Mouse (Mus musculus) liver, embryonic 14.5 days (tissue): ENCODE results near the gene Ttpal. TPM values are rescaled to one million over a fixed set of nuclear protein-coding genes. Genes with fewer than 3 reads are reported as not detected.

Experiments
- ATAC-seq: fragments of 200-750 bp; cut with Nextera tagmentation; 2 replicates; pipeline ENCODE4 v1.8.0; 2017; ENCODE audit warnings: moderate number of reproducible peaks, mild to moderate bottlenecking, moderate library complexity; ENCODE audit not compliant: insufficient read depth
- DNase-seq, 3 experiments: peaks; one replicate each; pipeline ENCODE4 v3.0.0-alpha.2; 2012 to 2013; ENCODE audit warnings: low read depth in 3 of 3, low spot score in 3 of 3
- H3K27ac ChIP-seq: fragments of 300-500 bp; sonication (generic); 2 replicates; pipeline ENCODE4 v1.5.1; 2014; ENCODE audit warnings: moderate library complexity, mild to moderate bottlenecking, control low read depth, inconsistent platforms
- H3K27me3 ChIP-seq: fragments of 300-500 bp; sonication (generic); 2 replicates; pipeline ENCODE4 v1.6.1; 2014; ENCODE audit warnings: mild to moderate bottlenecking, low read length, moderate library complexity; ENCODE audit not compliant: control insufficient read depth, insufficient read depth
- H3K36me3 ChIP-seq: fragments of 300-500 bp; sonication (generic); replicated peaks from 2 replicates; pipeline ENCODE4 v1.6.1; 2014; ENCODE audit warnings: low read depth; ENCODE audit not compliant: control insufficient read depth, insufficient read depth
- H3K4me1 ChIP-seq, 2 experiments: fragments of 200-500 bp in 1 of 2; fragments of 300-500 bp in 1 of 2; sonication (generic) in 1 of 2; replicated peaks; 2 replicates each; pipeline ENCODE4 v1.6.1; 2012 to 2014; ENCODE audit warnings: antibody characterized with exemption in 1 of 2, inconsistent platforms in 1 of 2, low read length in 1 of 2; ENCODE audit not compliant: control insufficient read depth in 2 of 2, insufficient read depth in 2 of 2
- H3K4me2 ChIP-seq: fragments of 300-500 bp; sonication (generic); 2 replicates; pipeline ENCODE4 v1.6.1; 2014; ENCODE audit warnings: low read depth, mild to moderate bottlenecking, control low read depth, moderate library complexity
- H3K4me3 ChIP-seq, 2 experiments: fragments of 200-500 bp in 1 of 2; fragments of 300-500 bp in 1 of 2; sonication (generic) in 1 of 2; 2 replicates each; pipeline ENCODE4 v1.5.1; 2012 to 2014; ENCODE audit warnings: low read depth in 2 of 2, low read length in 2 of 2, mild to moderate bottlenecking in 2 of 2, control low read depth in 1 of 2, inconsistent platforms in 1 of 2, moderate library complexity in 1 of 2; ENCODE audit not compliant: insufficient read depth in 1 of 2
- H3K9ac ChIP-seq: fragments of 300-500 bp; sonication (generic); replicated peaks from 2 replicates; pipeline ENCODE4 v1.6.1; 2014; ENCODE audit warnings: mild to moderate bottlenecking, control low read depth, moderate library complexity
- H3K9me3 ChIP-seq: fragments of 300-500 bp; sonication (generic); 2 replicates; pipeline ENCODE4 v1.6.1; 2016; ENCODE audit warnings: low read length, mixed read lengths; ENCODE audit not compliant: control insufficient read depth
- CTCF ChIP-seq: IDR thresholded peaks from 2 replicates; pipeline ENCODE4 v1.5.1; 2016; ENCODE audit warnings: antibody characterized with exemption, low read depth, control low read depth
- EP300 ChIP-seq: IDR thresholded peaks from 2 replicates; pipeline ENCODE4 v1.6.1; 2016; ENCODE audit warnings: antibody characterized with exemption, low read depth
- WGBS: fragments of 180-500 bp; shearing (Covaris S2); extraction: QIAGEN DNeasy Blood & Tissue Kit; methylation state at CpG from one replicate; pipeline ENCODE4 v1.1.7; 2014; ENCODE audit not compliant: insufficient replicate concordance; 5-methylcytosine and 5-hydroxymethylcytosine counted together
- polyA plus RNA-seq, 2 experiments: library from polyadenylated mRNA; depleted of rRNA in 1 of 2; stranded (reverse) in 1 of 2; unstranded in 1 of 2; fragments of >200 nt; fragmentation: Nextera tagmentation in 1 of 2; extraction: Ambion mirVana in 1 of 2; gene quantifications; 2 replicates each; pipeline versions ENCODE4 v1.2.1 to v1.2.3; 2012 to 2014

Gene Ttpal
- polyA plus RNA-seq, 2 experiments, result 5.3 to 10.0 TPM

GRCm38 (mm10) chr2:163606161-163606560, 4.0 kb downstream of the Ttpal start:
- WGBS, result 81% methylated on average over 7 of the region's 7 CpGs
- H3K27me3 ChIP-seq, result no peaks in the 10 kb centered on the region
- no peak overlapping the region for H3K4me2 ChIP-seq
- no peak for DNase-seq
- no peak overlapping the region for H3K4me3 ChIP-seq
- peaks cover 7% of the 10 kb centered on the region for H3K36me3 ChIP-seq
- no peak for TF ChIP-seq EP300
- no peak for TF ChIP-seq CTCF
- peaks cover 8 to 19% of the 10 kb centered on the region in 2 experiments; a peak in 3 of 4 replicates for H3K4me1 ChIP-seq
- H3K9me3 ChIP-seq, result no peaks in the 10 kb centered on the region
- no peak overlapping the region; the same call in 1 of the 2 replicates for H3K9ac ChIP-seq
- no peak for ATAC-seq
- no peak overlapping the region for H3K27ac ChIP-seq

- no peak for DNase-seq
- no peak overlapping the region for H3K9ac ChIP-seq
- H3K4me3 ChIP-seq, result no peak overlapping the region
- 70% methylated on average over 7 of the region's 7 CpGs for WGBS
- peaks cover 13% of the 10 kb centered on the region for H3K36me3 ChIP-seq
- ATAC-seq, result no peak
- H3K9me3 ChIP-seq, result no peaks in the 10 kb centered on the region
- TF ChIP-seq EP300 (no peak), CTCF (no peak)
- no peak overlapping the region for H3K4me2 ChIP-seq
- peaks cover 6 to 10% of the 10 kb centered on the region in 2 experiments; a peak in 3 of 4 replicates for H3K4me1 ChIP-seq
- no peak overlapping the region for H3K27ac ChIP-seq
- no peaks in the 10 kb centered on the region for H3K27me3 ChIP-seq
Measured at GRCm38 (mm10) chr2:163608008-163608407, 5.9 kb downstream of the Ttpal start.

- Histone ChIP-seq H3K27ac (no peak overlapping the region), H3K27me3 (no peaks in the 10 kb centered on the region), H3K36me3 (peaks cover 16% of the 10 kb centered on the region), H3K4me2 (no peak overlapping the region), H3K9ac (no peak overlapping the region), H3K4me3 (no peak overlapping the region), H3K4me1 (peaks cover 4 to 9% of the 10 kb centered on the region in 2 experiments; a peak in 3 of 4 replicates), H3K9me3 (no peaks in the 10 kb centered on the region)
- WGBS, result 78% methylated on average over 12 of the region's 12 CpGs
- ATAC-seq, result no peak
- no peak for TF ChIP-seq EP300
- no peak for TF ChIP-seq CTCF
- no peak for DNase-seq
Measured at GRCm38 (mm10) chr2:163609281-163609975, 7.3 kb downstream of the Ttpal start.

GRCm38 (mm10) chr2:163611176-163611575, 9.1 kb downstream of the Ttpal start:
- H3K36me3 ChIP-seq, result peaks cover 23% of the 10 kb centered on the region
- WGBS, result 71% methylated on average over 9 of the region's 9 CpGs
- TF ChIP-seq CTCF (no peak), EP300 (no peak)
- H3K4me3 ChIP-seq, result no peak overlapping the region
- no peak overlapping the region for H3K27ac ChIP-seq
- no peak for ATAC-seq
- no peak overlapping the region for H3K4me2 ChIP-seq
- H3K9me3 ChIP-seq, result no peaks in the 10 kb centered on the region
- H3K9ac ChIP-seq, result no peak overlapping the region
- DNase-seq, result no peak
- peaks cover under 1% of the 10 kb centered on the region in 2 experiments; a peak in 1 of 4 replicates for H3K4me1 ChIP-seq
- H3K27me3 ChIP-seq, result no peaks in the 10 kb centered on the region

GRCm38 (mm10) chr2:163613206-163613605, 11.1 kb downstream of the Ttpal start:
- peaks cover 34% of the 10 kb centered on the region for H3K36me3 ChIP-seq
- no peak overlapping the region for H3K4me2 ChIP-seq
- no peak overlapping the region for H3K9ac ChIP-seq
- no peak for TF ChIP-seq CTCF
- no peak for TF ChIP-seq EP300
- H3K9me3 ChIP-seq, result no peaks in the 10 kb centered on the region
- DNase-seq, result no peak
- 94% methylated on average over 5 of the region's 5 CpGs for WGBS
- no peak for ATAC-seq
- no peaks in the 10 kb centered on the region for H3K27me3 ChIP-seq
- no peak overlapping the region for H3K27ac ChIP-seq
- H3K4me3 ChIP-seq, result no peak overlapping the region
- no peaks in the 10 kb centered on the region for H3K4me1 ChIP-seq
